Mouse (Mus musculus): ENCODE measurements at regions not wholly inside any gene's neighbourhood (a gene's known extent, or its start where the extent isn't known, plus 50 kb on each side); places are given as distances from the start of the nearest gene placed in this dataset.

DNA sequence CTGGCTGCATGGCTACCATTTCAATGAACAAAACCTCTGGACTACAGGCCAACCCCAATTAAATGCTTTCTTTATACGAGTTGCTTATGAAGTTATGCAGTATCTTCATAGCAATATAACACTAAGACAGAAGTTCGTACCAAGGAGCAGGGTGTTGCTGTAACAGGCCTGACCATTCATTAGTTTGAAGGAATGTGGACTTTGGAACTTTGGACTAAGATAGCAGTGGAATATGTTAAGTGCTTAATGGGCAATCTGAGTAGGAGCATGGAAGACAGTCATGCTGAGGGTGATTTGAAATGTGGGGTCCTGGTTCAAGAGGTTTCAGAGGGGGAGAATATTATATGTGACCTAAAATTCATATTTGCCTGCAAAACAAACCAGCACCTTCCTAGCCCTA is 623.8 kb downstream of the Tmem114 start:
- no peak overlapping the region for H3K4me3 ChIP-seq (ENCODE audit: low read depth, low read length)
- H3K4me1 ChIP-seq (replicated peaks; ENCODE audit: control insufficient read depth, insufficient read depth, low read length), result peaks cover 3% of the 10 kb centered on the region; the same call in 1 of the 2 replicates
- H3K9ac ChIP-seq (ENCODE audit: low read length), result no peak overlapping the region
- H3K27ac ChIP-seq (ENCODE audit: low read depth, low read length), result no peak overlapping the region
- DNase-seq (ENCODE audit: low spot score) (no peak), ATAC-seq (replicated peaks; ENCODE audit: low FRiP score) (no peak)
- H3K36me3 ChIP-seq (ENCODE audit: control insufficient read depth, insufficient read depth, low read length), result no peaks in the 10 kb centered on the region
- no peaks in the 10 kb centered on the region; the same call in 1 of the 2 replicates for H3K9me3 ChIP-seq (ENCODE audit: control insufficient read depth, low read length)
- H3K27me3 ChIP-seq (ENCODE audit: control insufficient read depth, insufficient read depth, low read length), result no peaks in the 10 kb centered on the region
- WGBS, result 87% methylated on average over 2 of the region's 2 CpGs
- H3K4me2 ChIP-seq (ENCODE audit: low read depth, low read length, severe bottlenecking), result no peak overlapping the region

GRCm38 (mm10) chr16:7797176-7797786 is 627.7 kb downstream of the Tmem114 start:
- H3K27me3 ChIP-seq (ENCODE audit: control insufficient read depth, insufficient read depth, low read length), result no peaks in the 10 kb centered on the region
- DNase-seq (ENCODE audit: low spot score) (no peak), ATAC-seq (replicated peaks; ENCODE audit: low FRiP score) (0 out of 2 replicates have a peak, but pooled peaks have one; percentile 46)
- H3K9me3 ChIP-seq (ENCODE audit: control insufficient read depth, low read length), result no peaks in the 10 kb centered on the region
- no peak overlapping the region for H3K4me3 ChIP-seq (ENCODE audit: low read depth, low read length)
- no peaks in the 10 kb centered on the region for H3K36me3 ChIP-seq (ENCODE audit: control insufficient read depth, insufficient read depth, low read length)
- H3K4me1 ChIP-seq (replicated peaks; ENCODE audit: control insufficient read depth, insufficient read depth, low read length), result peaks cover 3% of the 10 kb centered on the region; the same call in 1 of the 2 replicates
- 0 out of 2 replicates have a peak overlapping the region, but pooled peaks have one; percentile 6 for H3K27ac ChIP-seq (ENCODE audit: low read depth, low read length)
- WGBS, result 33% methylated on average over 8 of the region's 8 CpGs
- no peak overlapping the region for H3K9ac ChIP-seq (ENCODE audit: low read length)
- no peak overlapping the region for H3K4me2 ChIP-seq (ENCODE audit: low read depth, low read length, severe bottlenecking)

- ATAC-seq (replicated peaks; ENCODE audit: low FRiP score) (no peak), DNase-seq (ENCODE audit: low spot score) (no peak)
- Histone ChIP-seq H3K4me3 (ENCODE audit: low read depth, low read length) (no peak overlapping the region), H3K4me2 (ENCODE audit: low read depth, low read length, severe bottlenecking) (no peak overlapping the region), H3K27me3 (ENCODE audit: control insufficient read depth, insufficient read depth, low read length) (no peaks in the 10 kb centered on the region), H3K36me3 (ENCODE audit: control insufficient read depth, insufficient read depth, low read length) (no peaks in the 10 kb centered on the region), H3K9ac (ENCODE audit: low read length) (no peak overlapping the region), H3K9me3 (ENCODE audit: control insufficient read depth, low read length) (no peaks in the 10 kb centered on the region), H3K27ac (ENCODE audit: low read depth, low read length) (no peak overlapping the region), H3K4me1 (replicated peaks; ENCODE audit: control insufficient read depth, insufficient read depth, low read length) (peaks cover 3% of the 10 kb centered on the region; the same call in 1 of the 2 replicates)
- 63% methylated on average over 3 of the region's 3 CpGs for WGBS
These were observed 629.4 kb downstream of the Tmem114 start for GRCm38 (mm10) chr16:7795561-7795960.

GRCm38 (mm10) chr16:7792521-7792920 is 632.4 kb downstream of the Tmem114 start:
- WGBS, result 90% methylated on average over 3 of the region's 3 CpGs
- no peaks in the 10 kb centered on the region for H3K27me3 ChIP-seq (ENCODE audit: control insufficient read depth, insufficient read depth, low read length)

GRCm38 (mm10) chr16:7790260-7790659 is 634.7 kb downstream of the Tmem114 start:
- Histone ChIP-seq H3K27me3 (ENCODE audit: control insufficient read depth, insufficient read depth, low read length) (no peaks in the 10 kb centered on the region), H3K4me3 (ENCODE audit: low read depth, low read length) (no peak overlapping the region), H3K27ac (ENCODE audit: low read depth, low read length) (no peak overlapping the region), H3K9me3 (ENCODE audit: control insufficient read depth, low read length) (no peaks in the 10 kb centered on the region), H3K4me1 (replicated peaks; ENCODE audit: control insufficient read depth, insufficient read depth, low read length) (no peaks in the 10 kb centered on the region), H3K4me2 (ENCODE audit: low read depth, low read length, severe bottlenecking) (no peak overlapping the region), H3K9ac (ENCODE audit: low read length) (no peak overlapping the region), H3K36me3 (ENCODE audit: control insufficient read depth, insufficient read depth, low read length) (no peaks in the 10 kb centered on the region)
- no peak for DNase-seq (ENCODE audit: low spot score)
- ATAC-seq (replicated peaks; ENCODE audit: low FRiP score), result no peak
- 78% methylated on average over 4 of the region's 4 CpGs for WGBS

More at GRCm38 (mm10) chr16:7792521-7792920, 632.4 kb downstream of the Tmem114 start:
- peaks cover 3% of the 10 kb centered on the region; the same call in 1 of the 2 replicates for H3K4me1 ChIP-seq (replicated peaks; ENCODE audit: control insufficient read depth, insufficient read depth, low read length)
- DNase-seq (ENCODE audit: low spot score), result no peak
- no peak overlapping the region for H3K9ac ChIP-seq (ENCODE audit: low read length)
- H3K36me3 ChIP-seq (ENCODE audit: control insufficient read depth, insufficient read depth, low read length), result no peaks in the 10 kb centered on the region
- H3K27ac ChIP-seq (ENCODE audit: low read depth, low read length), result no peak overlapping the region
- no peak for ATAC-seq (replicated peaks; ENCODE audit: low FRiP score)
- no peak overlapping the region for H3K4me3 ChIP-seq (ENCODE audit: low read depth, low read length)
- no peaks in the 10 kb centered on the region for H3K9me3 ChIP-seq (ENCODE audit: control insufficient read depth, low read length)
- H3K4me2 ChIP-seq (ENCODE audit: low read depth, low read length, severe bottlenecking), result no peak overlapping the region

- ATAC-seq (replicated peaks; ENCODE audit: low FRiP score), result no peak
- Histone ChIP-seq H3K4me2 (ENCODE audit: low read depth, low read length, severe bottlenecking) (no peak overlapping the region), H3K27ac (ENCODE audit: low read depth, low read length) (no peak overlapping the region), H3K9ac (ENCODE audit: low read length) (no peak overlapping the region), H3K4me1 (replicated peaks; ENCODE audit: control insufficient read depth, insufficient read depth, low read length) (no peaks in the 10 kb centered on the region), H3K9me3 (ENCODE audit: control insufficient read depth, low read length) (no peaks in the 10 kb centered on the region), H3K4me3 (ENCODE audit: low read depth, low read length) (no peak overlapping the region), H3K36me3 (ENCODE audit: control insufficient read depth, insufficient read depth, low read length) (no peaks in the 10 kb centered on the region), H3K27me3 (ENCODE audit: control insufficient read depth, insufficient read depth, low read length) (no peaks in the 10 kb centered on the region)
- WGBS, result 85% methylated on average over 2 of the region's 2 CpGs
- no peak for DNase-seq (ENCODE audit: low spot score)
These were observed 636.7 kb downstream of the Tmem114 start for GRCm38 (mm10) chr16:7788209-7788608.

DNA sequence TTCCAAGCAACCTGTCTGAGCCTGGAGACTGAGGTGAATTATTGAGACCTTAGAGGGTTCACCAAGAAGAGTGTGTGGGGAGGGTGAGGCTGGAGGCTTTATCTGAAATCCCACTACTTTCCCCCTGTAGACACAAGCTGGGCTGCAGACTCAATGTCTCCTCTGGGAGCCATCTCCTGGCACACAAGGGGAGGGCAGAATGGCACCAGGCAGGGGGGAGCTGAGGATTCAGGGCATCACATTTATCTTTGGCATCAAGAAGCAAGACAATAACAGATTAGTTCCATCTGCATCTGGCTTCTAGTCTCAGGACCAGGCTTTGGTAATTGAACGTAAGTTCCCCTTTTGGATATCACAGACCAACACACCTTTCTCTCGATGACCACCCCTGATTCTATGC is 643.4 kb downstream of the Tmem114 start:
- no peak overlapping the region for H3K4me3 ChIP-seq (ENCODE audit: low read depth, low read length)
- DNase-seq (ENCODE audit: low spot score), result no peak
- no peak overlapping the region for H3K9ac ChIP-seq (ENCODE audit: low read length)
- no peak for ATAC-seq (replicated peaks; ENCODE audit: low FRiP score)
- H3K36me3 ChIP-seq (ENCODE audit: control insufficient read depth, insufficient read depth, low read length), result no peaks in the 10 kb centered on the region
- H3K27me3 ChIP-seq (ENCODE audit: control insufficient read depth, insufficient read depth, low read length), result no peaks in the 10 kb centered on the region
- no peak overlapping the region for H3K4me2 ChIP-seq (ENCODE audit: low read depth, low read length, severe bottlenecking)
- 89% methylated on average over 2 of the region's 2 CpGs for WGBS
- H3K9me3 ChIP-seq (ENCODE audit: control insufficient read depth, low read length), result no peaks in the 10 kb centered on the region
- no peaks in the 10 kb centered on the region for H3K4me1 ChIP-seq (replicated peaks; ENCODE audit: control insufficient read depth, insufficient read depth, low read length)
- H3K27ac ChIP-seq (ENCODE audit: low read depth, low read length), result no peak overlapping the region

- H3K36me3 ChIP-seq (ENCODE audit: control insufficient read depth, insufficient read depth, low read length), result no peaks in the 10 kb centered on the region
- 93% methylated on average over 3 of the region's 3 CpGs for WGBS
- no peak overlapping the region for H3K9ac ChIP-seq (ENCODE audit: low read length)
These were observed 649.3 kb downstream of the Tmem114 start for GRCm38 (mm10) chr16:7775635-7776034.

GRCm38 (mm10) chr16:7768433-7768832 is 656.5 kb downstream of the Tmem114 start:
- ATAC-seq (replicated peaks; ENCODE audit: low FRiP score) (no peak), DNase-seq (ENCODE audit: low spot score) (no peak)
- no peak overlapping the region for H3K9ac ChIP-seq (ENCODE audit: low read length)
- H3K4me3 ChIP-seq (ENCODE audit: low read depth, low read length), result no peak overlapping the region
- H3K4me2 ChIP-seq (ENCODE audit: low read depth, low read length, severe bottlenecking), result no peak overlapping the region
- no peaks in the 10 kb centered on the region for H3K4me1 ChIP-seq (replicated peaks; ENCODE audit: control insufficient read depth, insufficient read depth, low read length)
- H3K27me3 ChIP-seq (ENCODE audit: control insufficient read depth, insufficient read depth, low read length), result no peaks in the 10 kb centered on the region
- 71% methylated on average over 1 of the region's 1 CpGs for WGBS
- H3K27ac ChIP-seq (ENCODE audit: low read depth, low read length), result no peak overlapping the region
- no peaks in the 10 kb centered on the region for H3K9me3 ChIP-seq (ENCODE audit: control insufficient read depth, low read length)
- H3K36me3 ChIP-seq (ENCODE audit: control insufficient read depth, insufficient read depth, low read length), result no peaks in the 10 kb centered on the region

More at GRCm38 (mm10) chr16:7775635-7776034, 649.3 kb downstream of the Tmem114 start:
- no peaks in the 10 kb centered on the region for H3K9me3 ChIP-seq (ENCODE audit: control insufficient read depth, low read length)
- H3K4me1 ChIP-seq (replicated peaks; ENCODE audit: control insufficient read depth, insufficient read depth, low read length), result no peaks in the 10 kb centered on the region
- no peak for ATAC-seq (replicated peaks; ENCODE audit: low FRiP score)
- no peak overlapping the region for H3K4me2 ChIP-seq (ENCODE audit: low read depth, low read length, severe bottlenecking)
- no peaks in the 10 kb centered on the region for H3K27me3 ChIP-seq (ENCODE audit: control insufficient read depth, insufficient read depth, low read length)
- DNase-seq (ENCODE audit: low spot score), result no peak
- no peak overlapping the region for H3K4me3 ChIP-seq (ENCODE audit: low read depth, low read length)
- H3K27ac ChIP-seq (ENCODE audit: low read depth, low read length), result no peak overlapping the region
